Mouse (Mus musculus) heart, postnatal 0 days (tissue): ENCODE measurements at regions not wholly inside any gene's neighbourhood (a gene's known extent, or its start where the extent isn't known, plus 50 kb on each side); places are given as distances from the start of the nearest gene placed in this dataset.

ENCODE experiments used
- ATAC-seq: fragments of 200-750 bp; cut with Nextera tagmentation; 2 replicates; pipeline ENCODE4 v1.8.0; 2017; ENCODE audit warnings: low read depth, moderate number of reproducible peaks, moderate library complexity; ENCODE audit not compliant: insufficient read depth
- DNase-seq: peaks from one replicate; pipeline ENCODE4 v3.0.0-alpha.2; 2016; ENCODE audit warnings: low spot score
- H3K27ac ChIP-seq: fragments of 300-500 bp; sonication (generic); 2 replicates; pipeline ENCODE4 v1.5.1; 2014; ENCODE audit warnings: low read depth, mild to moderate bottlenecking
- H3K27me3 ChIP-seq: fragments of 300-500 bp; sonication (generic); 2 replicates; pipeline ENCODE4 v1.6.1; 2014; ENCODE audit warnings: low read length, mixed read lengths; ENCODE audit not compliant: control insufficient read depth, insufficient read depth
- H3K36me3 ChIP-seq: fragments of 300-500 bp; sonication (generic); replicated peaks from 2 replicates; pipeline ENCODE4 v1.6.1; 2014; ENCODE audit warnings: low read length, mixed read lengths; ENCODE audit not compliant: control insufficient read depth, insufficient read depth
- H3K4me1 ChIP-seq: fragments of 300-500 bp; sonication (generic); 2 replicates; pipeline ENCODE4 v1.6.1; 2014; ENCODE audit warnings: antibody characterized with exemption; ENCODE audit not compliant: control insufficient read depth, insufficient read depth
- H3K4me2 ChIP-seq: fragments of 300-500 bp; sonication (generic); 2 replicates; pipeline ENCODE4 v1.6.1; 2014; ENCODE audit warnings: low read depth, mild to moderate bottlenecking, low read length, moderate library complexity
- H3K4me3 ChIP-seq: fragments of 300-500 bp; sonication (generic); 2 replicates; pipeline ENCODE4 v1.5.1; 2014; ENCODE audit warnings: low read depth, low read length
- H3K9ac ChIP-seq: fragments of 300-500 bp; sonication (generic); replicated peaks from 2 replicates; pipeline ENCODE4 v1.6.1; 2014; ENCODE audit warnings: low read depth, low read length, mixed read lengths
- H3K9me3 ChIP-seq: fragments of 300-500 bp; sonication (generic); replicated peaks from 2 replicates; pipeline ENCODE4 v1.6.1; 2016; ENCODE audit warnings: low read length; ENCODE audit not compliant: control insufficient read depth
- CTCF ChIP-seq: IDR thresholded peaks from 2 replicates; pipeline ENCODE4 v1.5.1; 2016; ENCODE audit warnings: antibody characterized with exemption, control low read depth, low read depth
- EP300 ChIP-seq: IDR thresholded peaks from 2 replicates; pipeline ENCODE4 v1.6.1; 2016; ENCODE audit warnings: antibody characterized with exemption, low read depth
- WGBS: fragments of 180-500 bp; shearing (Covaris S2); extraction: QIAGEN DNeasy Blood & Tissue Kit; methylation state at CpG from one replicate; pipeline ENCODE4 v1.1.7; 2014; 5-methylcytosine and 5-hydroxymethylcytosine counted together

DNA sequence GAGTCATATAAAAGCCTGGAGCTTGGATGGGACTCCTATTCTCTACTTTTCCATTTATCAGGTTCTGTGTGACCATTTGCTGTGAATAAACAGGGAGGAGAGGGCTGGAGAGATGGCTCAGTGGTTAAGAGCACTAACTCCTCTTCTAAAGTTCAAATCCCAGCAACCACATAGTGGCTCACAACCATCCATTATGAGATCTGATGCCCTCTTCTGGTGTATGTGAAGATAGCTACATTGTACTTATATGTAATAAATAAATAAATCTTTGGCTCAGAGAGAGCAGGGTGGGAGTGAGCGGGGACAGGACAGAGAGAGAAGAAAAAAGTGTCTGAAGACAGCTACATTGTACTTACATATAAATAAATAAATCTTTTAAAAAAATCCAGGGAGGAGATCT, 68.6 kb upstream of the Maml3 start:
- Histone ChIP-seq H3K9me3 (no peaks in the 10 kb centered on the region), H3K9ac (no peak overlapping the region), H3K27ac (no peak overlapping the region), H3K4me2 (no peak overlapping the region), H3K27me3 (no peaks in the 10 kb centered on the region), H3K4me3 (no peak overlapping the region), H3K4me1 (no peaks in the 10 kb centered on the region), H3K36me3 (no peaks in the 10 kb centered on the region)
- WGBS = 75% methylated on average over 1 of the region's 1 CpGs
- ATAC-seq (no peak), DNase-seq (no peak)
- no peak for TF ChIP-seq EP300
- no peak; the same call in 1 of the 2 replicates for TF ChIP-seq CTCF

- Histone ChIP-seq H3K9me3 (no peaks in the 10 kb centered on the region), H3K27me3 (no peaks in the 10 kb centered on the region), H3K4me1 (peaks cover 24% of the 10 kb centered on the region), H3K27ac (no peak overlapping the region), H3K36me3 (no peaks in the 10 kb centered on the region), H3K4me2 (no peak overlapping the region), H3K9ac (no peak overlapping the region), H3K4me3 (no peak overlapping the region)
- ATAC-seq (no peak), DNase-seq (no peak)
- WGBS = 74% methylated on average over 8 of the region's 8 CpGs
- no peak for TF ChIP-seq CTCF
- TF ChIP-seq EP300 = no peak
Measured at GRCm38 (mm10) chr3:52176108-52176507, 71.2 kb upstream of the Maml3 start.

DNA sequence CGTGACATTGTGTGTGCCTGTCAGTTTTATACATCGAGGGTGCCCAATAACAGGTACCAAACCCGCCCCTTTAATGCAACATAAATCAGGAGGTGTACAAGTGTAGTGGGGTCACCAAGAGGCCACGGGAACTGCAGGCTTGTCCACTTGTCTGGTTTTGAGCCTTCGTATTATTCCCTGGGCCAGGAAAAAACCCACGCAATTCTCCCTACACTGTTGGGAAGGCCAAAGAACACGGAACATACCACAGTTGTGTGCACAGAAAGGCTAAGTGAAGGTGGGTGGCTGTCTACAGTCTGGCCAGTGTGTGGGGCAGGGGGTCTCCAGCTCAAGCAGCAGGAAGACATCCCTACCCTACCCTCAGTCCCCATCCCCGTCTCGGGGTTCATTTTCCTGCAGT, 74.0 kb upstream of the Maml3 start:
- H3K4me1 ChIP-seq = peaks cover 31% of the 10 kb centered on the region
- H3K27ac ChIP-seq = peak overlapping the region; percentile 95
- no peaks in the 10 kb centered on the region for H3K27me3 ChIP-seq
- TF ChIP-seq CTCF (no peak), EP300 (no peak)
- H3K9ac ChIP-seq = no peak overlapping the region; the same call in 1 of the 2 replicates
- H3K36me3 ChIP-seq = no peaks in the 10 kb centered on the region
- no peak for DNase-seq
- H3K4me3 ChIP-seq = no peak overlapping the region
- 81% methylated on average over 9 of the region's 9 CpGs for WGBS
- ATAC-seq = no peak
- H3K4me2 ChIP-seq = no peak overlapping the region
- no peaks in the 10 kb centered on the region for H3K9me3 ChIP-seq

DNA sequence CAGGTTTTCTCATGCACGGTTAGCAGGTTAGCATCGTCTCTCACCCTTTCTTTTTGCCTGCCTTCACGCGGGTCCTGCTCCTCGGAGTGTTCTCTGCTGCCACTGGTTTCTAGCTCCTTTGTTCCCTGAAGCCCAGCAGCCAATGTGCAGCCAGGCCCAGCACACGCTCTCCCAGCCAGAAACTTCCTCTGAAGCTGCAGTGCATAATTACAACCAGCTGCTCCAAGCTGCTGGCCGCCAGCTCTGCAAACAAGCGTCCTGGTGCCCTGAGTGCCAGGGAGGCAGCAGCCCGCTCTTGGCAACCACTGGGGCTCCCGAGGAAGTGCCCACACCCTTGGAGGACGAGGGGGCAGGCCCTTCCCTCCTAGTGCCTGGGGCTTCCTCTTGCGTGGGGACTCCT, 74.8 kb upstream of the Maml3 start:
- H3K9me3 ChIP-seq = no peaks in the 10 kb centered on the region
- H3K27ac ChIP-seq = peak overlapping the region; percentile 95
- peak overlapping the region; percentile 10; the same call in 1 of the 2 replicates for H3K4me3 ChIP-seq
- no peak; the same call in 1 of the 2 replicates for TF ChIP-seq CTCF
- TF ChIP-seq EP300 = no peak
- peaks cover 31% of the 10 kb centered on the region for H3K4me1 ChIP-seq
- 3% methylated on average over 12 of the region's 12 CpGs for WGBS
- no peaks in the 10 kb centered on the region for H3K36me3 ChIP-seq
- peak overlapping the region; percentile 47 for H3K9ac ChIP-seq
- peak; percentile 70 for DNase-seq
- peak overlapping the region; percentile 51 for H3K4me2 ChIP-seq
- peak; percentile 63 for ATAC-seq
- H3K27me3 ChIP-seq = no peaks in the 10 kb centered on the region

GRCm38 (mm10) chr3:52180306-52180705, 75.4 kb upstream of the Maml3 start:
- 38% methylated on average over 8 of the region's 8 CpGs for WGBS
- no peak overlapping the region for H3K4me3 ChIP-seq
- peak overlapping the region; percentile 17; the same call in 1 of the 2 replicates for H3K4me2 ChIP-seq
- DNase-seq (no peak), ATAC-seq (peak; percentile 34)
- no peaks in the 10 kb centered on the region for H3K9me3 ChIP-seq
- no peaks in the 10 kb centered on the region for H3K27me3 ChIP-seq
- 0 out of 2 replicates have a peak overlapping the region, but pooled peaks have one; percentile 47 for H3K9ac ChIP-seq
- peak overlapping the region; percentile 95 for H3K27ac ChIP-seq
- H3K36me3 ChIP-seq = no peaks in the 10 kb centered on the region
- TF ChIP-seq EP300 (no peak; the same call in 1 of the 2 replicates), CTCF (no peak)
- peaks cover 31% of the 10 kb centered on the region for H3K4me1 ChIP-seq

GRCm38 (mm10) chr3:52180785-52181184, 75.9 kb upstream of the Maml3 start:
- DNase-seq = peak; percentile 96
- H3K4me3 ChIP-seq = no peak overlapping the region
- 7% methylated on average over 10 of the region's 10 CpGs for WGBS
- ATAC-seq = peak; percentile 92
- no peaks in the 10 kb centered on the region for H3K36me3 ChIP-seq
- no peak overlapping the region for H3K9ac ChIP-seq
- H3K9me3 ChIP-seq = no peaks in the 10 kb centered on the region
- peaks cover 31% of the 10 kb centered on the region for H3K4me1 ChIP-seq
- peak overlapping the region; percentile 95 for H3K27ac ChIP-seq
- peak overlapping the region; percentile 17; the same call in 1 of the 2 replicates for H3K4me2 ChIP-seq
- H3K27me3 ChIP-seq = no peaks in the 10 kb centered on the region
- no peak; the same call in 1 of the 2 replicates for TF ChIP-seq CTCF
- peak; percentile 40; the same call in 1 of the 2 replicates for TF ChIP-seq EP300
